Mouse (Mus musculus) 3T3-L1 (cell line): ENCODE data around the gene Unc119.

ENCODE experiments used
- DNase-seq: peaks from one replicate; pipeline ENCODE4 v3.0.0-alpha.2; 2015; ENCODE audit warnings: low read depth, low spot score

Gene Unc119

GRCm38 (mm10) chr11:78343381-78344327 is at the start of gene Unc119:
TSS of gene Unc119 (plus strand) at chr11:78343482.
- DNase-seq = peak; percentile 56

GRCm38 (mm10) chr11:78294585-78294984 is 48.7 kb upstream of the Unc119 start:
- no peak for DNase-seq

GRCm38 (mm10) chr11:78300917-78301316 is 42.4 kb upstream of the Unc119 start:
- DNase-seq = no peak

GRCm38 (mm10) chr11:78301357-78302084 is 41.8 kb upstream of the Unc119 start, which contains the start of gene Spag5:
TSS of gene Spag5 (plus strand) at chr11:78301529.
- peak; percentile 90 for DNase-seq

- no peak for DNase-seq
These were observed 38.0 kb upstream of the Unc119 start for GRCm38 (mm10) chr11:78305272-78305671.

GRCm38 (mm10) chr11:78310861-78311511 is 32.3 kb upstream of the Unc119 start:
- DNase-seq = no peak

- no peak for DNase-seq
These were observed 29.6 kb upstream of the Unc119 start for GRCm38 (mm10) chr11:78313662-78314061.

GRCm38 (mm10) chr11:78318411-78318810 is 24.9 kb upstream of the Unc119 start:
- DNase-seq = no peak

GRCm38 (mm10) chr11:78322076-78322831 is 21.0 kb upstream of the Unc119 start:
- DNase-seq = no peak

GRCm38 (mm10) chr11:78322860-78323259 is 20.4 kb upstream of the Unc119 start, which contains the start of gene Aldoc:
TSS of gene Aldoc (plus strand) at chr11:78322968.
- no peak for DNase-seq

GRCm38 (mm10) chr11:78324000-78324785 is 19.1 kb upstream of the Unc119 start:
- DNase-seq = no peak

- DNase-seq = no peak
These were observed 18.3 kb upstream of the Unc119 start for GRCm38 (mm10) chr11:78324965-78325364.

GRCm38 (mm10) chr11:78327215-78327614 is 16.1 kb upstream of the Unc119 start:
- no peak for DNase-seq

GRCm38 (mm10) chr11:78327634-78328511 is 15.4 kb upstream of the Unc119 start, which contains the start of gene Pigs:
TSS of gene Pigs (plus strand) at chr11:78328415.
- DNase-seq = peak; percentile 96

- no peak for DNase-seq
These were observed 14.7 kb upstream of the Unc119 start for GRCm38 (mm10) chr11:78328512-78329056.

GRCm38 (mm10) chr11:78332676-78333075 is 10.6 kb upstream of the Unc119 start:
- DNase-seq = no peak

- DNase-seq = no peak
These were observed 9.3 kb upstream of the Unc119 start for GRCm38 (mm10) chr11:78333992-78334391.

- no peak for DNase-seq
These were observed 6.2 kb upstream of the Unc119 start for GRCm38 (mm10) chr11:78337040-78337439.

GRCm38 (mm10) chr11:78341702-78342101 is 1.6 kb upstream of the Unc119 start:
- no peak for DNase-seq
